Mouse (Mus musculus): Measurements from ENCODE around the gene Cnn2. TPM values are rescaled to one million over a fixed set of nuclear protein-coding genes. Genes with fewer than 3 reads are reported as not detected.
"Not testable (repeated sequence)": the region's sequence is repeated elsewhere in the genome, so short reads cannot be mapped to it uniquely, and the experiment has no call there.

Gene Cnn2
- total RNA-seq, 2 experiments from 2014 or later: 9.5 to 11.9 TPM

DNA sequence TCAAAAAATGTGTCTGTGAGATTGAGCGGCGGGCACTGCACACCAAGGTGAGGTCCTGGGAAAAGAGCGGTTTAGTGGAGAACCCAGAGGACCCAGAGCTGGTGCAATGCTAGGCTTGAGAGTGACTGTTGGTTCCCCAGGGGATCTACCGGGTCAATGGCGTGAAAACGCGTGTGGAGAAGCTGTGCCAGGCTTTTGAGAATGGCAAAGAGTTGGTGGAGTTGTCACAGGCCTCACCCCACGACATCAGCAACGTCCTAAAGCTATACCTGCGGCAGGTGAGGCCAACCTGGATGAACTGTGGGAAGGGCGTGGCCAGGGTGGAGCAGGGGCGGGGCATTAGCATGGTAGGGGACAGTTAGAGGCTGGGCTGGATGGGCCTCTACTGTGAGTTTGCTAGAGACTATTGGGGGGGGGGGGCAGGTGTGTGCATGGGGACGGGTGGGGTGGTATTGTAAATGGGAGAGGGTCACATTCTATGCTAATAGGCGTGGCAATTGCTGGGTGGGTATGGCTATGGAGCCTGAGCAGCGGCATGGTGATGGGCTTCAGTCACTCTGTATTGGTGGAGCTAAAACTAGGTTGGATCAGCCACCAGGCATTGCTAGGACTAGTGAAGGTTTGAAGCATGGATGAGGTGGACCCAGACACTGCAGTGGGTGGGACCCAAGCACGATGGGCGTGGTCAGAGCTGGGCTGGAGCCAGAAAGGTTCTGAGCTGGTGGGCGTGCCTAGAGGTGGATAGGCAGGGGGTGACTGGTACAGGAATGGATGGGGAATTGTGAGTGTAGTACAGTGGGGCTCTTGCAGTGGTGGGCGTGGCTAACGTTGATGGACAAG, 39.5 kb downstream of the Cnn2 start:
- intact Hi-C loops (cut with DNase I): no loop called here
- DNase-seq (ENCODE audit: low spot score in 2 of 2): no peak

DNA sequence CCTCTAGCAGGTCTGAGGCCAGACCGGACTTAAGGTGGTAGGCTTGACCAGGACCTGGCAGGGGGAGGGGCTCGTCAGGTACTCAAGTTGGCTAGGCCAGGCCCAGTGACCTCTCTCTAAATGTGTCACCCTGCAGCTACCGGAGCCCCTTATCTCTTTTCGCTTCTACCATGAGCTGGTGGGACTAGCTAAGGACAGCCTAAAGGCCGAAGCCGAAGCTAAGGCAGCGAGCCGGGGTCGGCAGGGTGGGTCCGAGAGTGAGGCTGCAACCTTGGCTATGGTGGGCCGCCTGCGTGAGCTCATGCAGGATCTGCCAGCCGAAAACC, 40.1 kb downstream of the Cnn2 start:
- no peak for DNase-seq (ENCODE audit: low spot score in 2 of 2)
- intact Hi-C loops (cut with DNase I): no loop called here

DNA sequence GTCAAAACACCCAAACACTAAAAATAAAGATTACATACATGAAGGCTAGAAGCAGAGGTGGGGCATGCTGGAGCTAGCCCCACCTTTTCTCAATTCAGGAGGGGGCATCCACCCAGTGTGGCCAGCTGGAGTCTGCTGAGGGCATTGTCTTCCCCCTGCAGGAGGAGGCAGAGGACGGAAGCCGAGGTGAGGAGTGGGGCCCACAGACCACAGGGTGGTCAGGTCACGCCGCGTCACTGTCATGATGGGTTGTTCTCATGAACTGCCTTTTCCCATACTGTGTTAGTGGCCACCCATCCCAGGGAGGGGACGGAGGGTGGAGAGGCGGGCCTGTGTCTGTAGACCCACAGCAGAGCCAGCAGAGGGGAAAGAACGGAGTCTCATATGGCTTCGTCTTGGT, 41.8 kb downstream of the Cnn2 start:
- no peak for DNase-seq (ENCODE audit: low spot score in 2 of 2)
- intact Hi-C loops (cut with DNase I): no loop called here

- DNase-seq (ENCODE audit: low spot score in 2 of 2): no peak
- intact Hi-C loops (cut with DNase I): no loop called here
Measured at GRCm38 (mm10) chr10:80030736-80031135, 42.4 kb downstream of the Cnn2 start.

GRCm38 (mm10) chr10:80032799-80033480, 44.6 kb downstream of the Cnn2 start:
- intact Hi-C loops (cut with DNase I): no loop called here
- peak; percentile 47 to 51 for DNase-seq (ENCODE audit: low spot score in 2 of 2)

DNA sequence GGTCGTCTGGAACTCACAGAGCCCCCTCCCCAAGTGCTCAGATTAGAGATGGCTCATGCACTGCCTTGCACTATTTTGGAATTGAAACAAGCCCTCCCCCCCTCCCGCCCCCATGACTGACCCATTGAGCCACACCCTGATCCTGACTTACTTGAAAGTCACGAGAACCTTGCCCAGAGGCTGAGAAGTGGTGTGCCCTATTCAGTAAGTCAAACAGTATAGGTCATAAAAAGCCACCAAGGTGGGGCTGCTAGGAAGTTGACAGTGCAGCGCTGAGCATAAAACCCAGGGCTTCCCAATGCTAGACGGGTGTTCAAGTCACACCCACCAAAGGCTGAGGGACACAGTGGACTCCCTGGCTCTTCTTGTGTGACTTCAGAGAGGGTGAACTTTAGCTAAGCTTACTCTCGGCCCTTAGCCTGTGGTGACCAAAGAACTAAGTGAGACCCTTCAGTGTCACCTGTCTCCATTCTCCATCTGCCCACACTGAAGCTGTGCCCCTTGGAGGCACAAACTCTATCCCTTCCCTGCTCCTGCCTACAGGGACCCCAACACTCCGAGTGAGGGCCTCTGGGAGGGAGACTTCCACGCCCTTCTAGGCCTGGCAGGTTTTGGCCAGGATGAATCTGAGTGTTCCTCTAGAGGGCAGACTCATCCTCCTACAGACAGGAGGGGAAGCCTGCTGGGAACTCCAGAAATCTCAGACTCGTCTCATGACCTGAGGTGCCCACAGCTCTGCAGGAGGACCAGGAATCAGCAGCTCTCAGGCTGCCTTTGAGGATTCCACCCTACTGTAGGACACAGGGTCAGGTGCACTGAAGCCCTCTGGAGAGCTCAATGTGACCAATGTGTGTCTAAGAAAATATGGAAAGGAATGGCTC, 45.4 kb downstream of the Cnn2 start:
- DNase-seq (ENCODE audit: low spot score in 2 of 2): peak; percentile 32 to 45
- intact Hi-C loops (cut with DNase I): loop anchor here (2.0 kb wide), 1 partner anchor 47 kb away; no protein-coding TSS in a partner anchor

DNA sequence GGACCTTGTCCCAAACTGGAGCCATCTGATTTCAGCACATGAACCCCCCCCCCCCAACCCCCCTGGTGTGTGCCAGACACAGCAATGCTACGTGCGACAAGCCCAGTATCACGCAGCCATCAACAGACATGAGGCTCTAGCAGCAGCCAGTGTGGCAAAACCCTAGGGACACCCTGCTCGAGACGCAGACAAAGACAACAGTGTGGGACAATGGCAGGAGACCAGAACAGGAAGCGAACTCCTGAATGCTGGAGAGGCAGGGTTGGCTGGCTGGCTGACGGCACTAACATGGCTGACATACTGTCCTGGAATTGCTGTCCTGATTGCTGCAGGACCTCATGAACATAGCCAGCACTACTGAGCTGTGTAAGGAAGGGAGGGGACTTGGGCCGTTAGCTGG, 46.8 kb downstream of the Cnn2 start:
- intact Hi-C loops (cut with DNase I): loop anchor here (2.0 kb wide), 1 partner anchor 48 kb away; no protein-coding TSS in a partner anchor
- DNase-seq (ENCODE audit: low spot score in 2 of 2): no peak

DNA sequence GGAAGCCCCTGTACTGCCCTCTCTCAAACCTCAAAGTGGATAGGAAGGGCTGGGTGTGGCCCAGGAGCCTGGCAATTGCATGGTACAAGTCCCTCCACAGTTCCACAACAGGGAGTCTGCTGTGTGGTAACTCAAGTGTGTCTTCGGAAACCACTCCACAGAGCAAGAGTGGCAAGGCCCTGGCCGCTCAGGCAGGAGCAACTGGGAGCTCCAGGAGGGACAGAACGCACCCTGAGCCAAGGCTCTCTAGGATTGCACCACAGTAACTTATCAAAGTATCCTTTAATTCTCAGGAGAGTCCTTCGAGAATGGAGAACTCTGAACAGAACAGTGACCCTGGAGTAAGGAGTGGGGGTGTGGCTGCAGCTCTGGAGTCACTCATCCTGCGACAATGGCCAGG, 47.3 kb downstream of the Cnn2 start:
- DNase-seq (ENCODE audit: low spot score in 2 of 2): no peak
- intact Hi-C loops (cut with DNase I): loop anchor here (2.0 kb wide), 1 partner anchor 49 kb away; no protein-coding TSS in a partner anchor

- no peak for DNase-seq (ENCODE audit: low spot score in 2 of 2)
- intact Hi-C loops (cut with DNase I): no loop called here
Measured at GRCm38 (mm10) chr10:80036832-80037231, 48.4 kb downstream of the Cnn2 start.

DNA sequence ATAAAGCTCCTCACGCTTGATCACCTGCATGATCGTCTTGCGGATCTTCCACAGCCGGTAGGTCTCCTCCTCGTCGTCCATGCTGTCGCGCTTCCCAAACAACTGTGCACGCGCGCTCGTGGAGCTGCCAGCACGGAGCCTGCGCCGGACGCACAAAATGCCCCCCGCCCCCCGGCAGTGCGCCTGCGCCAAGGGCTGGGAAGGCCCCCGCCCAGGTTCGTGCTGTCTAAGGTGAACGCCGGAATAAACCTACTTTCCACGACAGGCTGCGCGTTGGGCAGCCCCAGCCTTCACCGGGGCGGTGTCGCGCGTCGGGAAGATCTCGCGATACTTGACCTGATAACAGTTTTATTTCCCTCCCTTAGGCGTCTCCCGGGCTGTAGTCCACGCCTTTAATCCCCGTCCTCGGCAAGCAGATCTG, 51.2 kb downstream of the Cnn2 start, which contains the start of gene Polr2e:
TSS of gene Polr2e (minus strand) at position 237 of the 421 bp plus-strand sequence.
- intact Hi-C loops (cut with DNase I): no loop called here
- peak; percentile 98 to 99 for DNase-seq (ENCODE audit: low spot score in 2 of 2)

GRCm38 (mm10) chr10:80041409-80042060, 53.2 kb downstream of the Cnn2 start:
- intact Hi-C loops (cut with DNase I): not testable (repeated sequence)

GRCm38 (mm10) chr10:80044087-80044486, 55.7 kb downstream of the Cnn2 start:
- intact Hi-C loops (cut with DNase I): no loop called here

More at GRCm38 (mm10) chr10:80041409-80042060, 53.2 kb downstream of the Cnn2 start:
- not testable (repeated sequence) for DNase-seq (ENCODE audit: low spot score in 2 of 2)

DNA sequence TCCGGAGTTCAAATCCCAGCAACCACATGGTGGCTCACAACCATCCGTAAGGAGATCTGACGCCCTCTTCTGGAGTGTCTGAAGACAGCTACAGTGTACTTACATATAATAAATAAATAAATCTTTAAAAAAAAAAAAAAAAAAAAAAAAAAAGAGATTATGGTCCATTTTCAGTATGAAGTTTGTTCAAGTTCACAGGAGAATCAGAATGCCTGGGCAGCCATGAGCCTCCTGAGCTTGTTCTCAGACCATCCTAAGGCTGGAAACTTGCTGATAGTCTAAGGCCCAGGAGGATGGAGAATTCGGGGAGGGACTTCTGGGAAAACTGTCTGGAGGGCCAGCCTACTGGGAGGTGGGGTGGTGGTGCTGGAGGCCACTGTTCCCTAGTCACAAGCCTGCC, 57.0 kb downstream of the Cnn2 start:
- DNase-seq (ENCODE audit: low spot score in 2 of 2); intact Hi-C loops (cut with DNase I): not testable (repeated sequence)

More at GRCm38 (mm10) chr10:80044087-80044486, 55.7 kb downstream of the Cnn2 start:
- DNase-seq (ENCODE audit: low spot score in 2 of 2): no peak

Other genes with a start within 250 kb of the Cnn2 start
- 10 to 100 TPM; 43.8 to 45.4 TPM for gene Polrmt, start 242.0 kb upstream of the Cnn2 start, total RNA-seq (2021)
- gene Fgf22, start 233.5 kb upstream of the Cnn2 start, total RNA-seq (2021): 1 to 10 TPM; 1.4 to 2.1 TPM
- 10 to 100 TPM; 95.4 to 97.1 TPM for gene Rnf126, start 221.6 kb upstream of the Cnn2 start, total RNA-seq (2021)
- gene Fstl3, start 211.3 kb upstream of the Cnn2 start, total RNA-seq (2021): 1 to 10 TPM; 1.7 to 2.2 TPM
- 1 to 10 TPM in 1 of 2 experiments, under 1 TPM in 1; 0.17 to 1.1 TPM for gene Prss57, start 197.6 kb upstream of the Cnn2 start, total RNA-seq (2021)
- gene Palm, start 195.0 kb upstream of the Cnn2 start, total RNA-seq (2021): 100 to 1,000 TPM; 398 to 410 TPM
- under 1 TPM; 0.59 to 0.72 TPM for gene Misp, start 167.6 kb upstream of the Cnn2 start, total RNA-seq (2021)
- 10 to 100 TPM; 52.1 to 61.1 TPM for gene Ptbp1, start 134.2 kb upstream of the Cnn2 start, total RNA-seq (2021)
- gene Prtn3, start 114.1 kb upstream of the Cnn2 start, total RNA-seq (2021): 1 to 10 TPM; 2.3 to 3.1 TPM
- 10 to 100 TPM; 68.3 to 71.2 TPM for gene Plppr3, start 114.0 kb upstream of the Cnn2 start, total RNA-seq (2021)
- not detected for gene Elane, start 102.3 kb upstream of the Cnn2 start, total RNA-seq (2021)
- gene Cfd, start 97.7 kb upstream of the Cnn2 start, total RNA-seq (2021): not detected
- 10 to 100 TPM; 55.0 to 66.5 TPM for gene Med16, start 79.7 kb upstream of the Cnn2 start, total RNA-seq (2021)
- not detected for gene Gm26602, start 77.7 kb upstream of the Cnn2 start, total RNA-seq (2021)
- gene Kiss1r, start 71.6 kb upstream of the Cnn2 start, total RNA-seq (2021): 1 to 10 TPM; 5.7 to 7.6 TPM
- gene R3hdm4, start 67.4 kb upstream of the Cnn2 start, total RNA-seq (2021): 100 to 1,000 TPM; 438 to 440 TPM
- gene Arid3a, start 61.5 kb upstream of the Cnn2 start, total RNA-seq (2021): 1 to 10 TPM; 5.4 to 7.0 TPM
- gene Wdr18, start 28.4 kb upstream of the Cnn2 start, total RNA-seq (2021): 10 to 100 TPM; 45.3 to 46.5 TPM
- under 1 TPM; 0.21 to 0.40 TPM for gene Grin3b, start 17.9 kb upstream of the Cnn2 start, total RNA-seq (2021)
- 100 to 1,000 TPM; 140 to 152 TPM for gene Tmem259, start 4.3 kb upstream of the Cnn2 start, total RNA-seq (2021)
- 10 to 100 TPM; 10.9 TPM for gene Abca7, start 7.9 kb downstream of the Cnn2 start, total RNA-seq (2021)
- gene Arhgap45, start 28.1 kb downstream of the Cnn2 start, total RNA-seq (2021): 1 to 10 TPM; 3.3 to 4.0 TPM
- 10 to 100 TPM; 66.9 to 68.9 TPM for gene Polr2e, start 51.2 kb downstream of the Cnn2 start, total RNA-seq (2021)
- 100 to 1,000 TPM; 462 to 482 TPM for gene Gpx4, start 58.6 kb downstream of the Cnn2 start, total RNA-seq (2021)
- 10 to 100 TPM; 19.2 to 19.3 TPM for gene Sbno2, start 117.0 kb downstream of the Cnn2 start, total RNA-seq (2021)
- gene Stk11, start 127.2 kb downstream of the Cnn2 start, total RNA-seq (2021): 10 to 100 TPM; 86.2 to 90.8 TPM
- 100 to 1,000 TPM; 403 to 424 TPM for gene Atp5d, start 150.0 kb downstream of the Cnn2 start, total RNA-seq (2021)
- gene Cbarp, start 152.3 kb downstream of the Cnn2 start, total RNA-seq (2021): 100 to 1,000 TPM; 437 to 473 TPM
- gene Midn, start 159.7 kb downstream of the Cnn2 start, total RNA-seq (2021): 10 to 100 TPM; 94.0 to 96.3 TPM
- 100 to 1,000 TPM in 1 of 2 experiments, 10 to 100 TPM in 1; 95.6 to 111 TPM for gene Cirbp, start 177.4 kb downstream of the Cnn2 start, total RNA-seq (2021)
- 1 to 10 TPM; 5.7 to 6.2 TPM for gene 1600002K03Rik, start 184.4 kb downstream of the Cnn2 start, total RNA-seq (2021)
- gene Efna2, start 190.9 kb downstream of the Cnn2 start, total RNA-seq (2021): 10 to 100 TPM; 13.9 to 14.3 TPM
- 10 to 100 TPM; 39.4 to 41.5 TPM for gene Mum1, start 237.8 kb downstream of the Cnn2 start, total RNA-seq (2021)

All from left cerebral cortex, postnatal 14 days (tissue).